Comparison of ENCODE assay signal across 9 mouse cellular contexts in genomic region chr13:23285191-23285920, GRCm38 (mm10). TPM values are rescaled to one million over a fixed set of nuclear protein-coding genes. Genes with fewer than 3 reads are reported as not detected.
DNase-seq lines count a peak whose midpoint lies in the region; ATAC-seq and TF ChIP-seq lines count a peak whose summit lies in the region.
"Had no signal": no experiment of that assay in that cellular context is flagged by ENCODE, and none has a peak within 500 bp of the region (broad histone marks: within the 10 kb centered on the region; RNA-seq: fewer than 3 reads in every experiment).

No protein-coding gene starts in this region.

- H3K4me2 ChIP-seq in intestine, embryonic 14.5 days (ENCODE audit: low read length) = peak overlapping the region; percentile 88
- H3K4me2 ChIP-seq in myocyte (ENCODE audit: low read depth) = peak overlapping the region; percentile 92

- 0 out of 2 replicates have a peak, but pooled peaks cover 13% of the 10 kb centered on the region for H3K27me3 ChIP-seq in intestine, embryonic 14.5 days (replicated peaks; ENCODE audit: control insufficient read depth, insufficient read depth, low read length)
- H3K27me3 ChIP-seq in myocyte (ENCODE audit: control insufficient read depth, insufficient read depth, insufficient read length) = no peaks in the 10 kb centered on the region
- H3K27me3 ChIP-seq: Patski had no signal

- peak overlapping the region; percentile 18 for H3ac ChIP-seq in myocyte (ENCODE audit: control insufficient read depth, insufficient read length)

- TF ChIP-seq POLR2A in myocyte (IDR thresholded peaks at IDR 0.05; ENCODE audit: insufficient read length, low read depth) = no peak

- H3K36me3 ChIP-seq in intestine, embryonic 14.5 days (ENCODE audit: control insufficient read depth, insufficient read depth, low read length) = no peaks in the 10 kb centered on the region
- H3K36me3 ChIP-seq in myocyte (ENCODE audit: control insufficient read depth, insufficient read depth) = no peaks in the 10 kb centered on the region

- peak; percentile 91 for ATAC-seq in intestine, embryonic 14.5 days (replicated peaks; ENCODE audit: low FRiP score, low TSS enrichment, low read depth)
- ATAC-seq: Patski had no signal

- peaks cover 7% of the 10 kb centered on the region; the same call in 1 of the 2 replicates for H3K4me1 ChIP-seq in intestine, embryonic 14.5 days (replicated peaks; ENCODE audit: control insufficient read depth, insufficient read depth, low read length)

- DNase-seq in gastrocnemius, adult 2 months = no peak
- DNase-seq in gastrocnemius, adult 18-20 months (ENCODE audit: low spot score) = no peak
- DNase-seq in 3134 (ENCODE audit: extremely low read depth, insufficient read length, low spot score) = peak; percentile 39
- peak; percentile 89 for DNase-seq in embryo, embryonic 10.5 days (ENCODE audit: low spot score)
- DNase-seq in intestine, embryonic 14.5 days (ENCODE audit: low spot score) = peak; percentile 69
- no peak for DNase-seq in thymus, postnatal 36 days
- no peak for DNase-seq in kidney, adult 8-10 months

- 8% methylated on average over 22 of the region's 22 CpGs for WGBS in intestine, embryonic 14.5 days

- no peaks in the 10 kb centered on the region for H3K79me2 ChIP-seq in myocyte (ENCODE audit: control insufficient read depth, insufficient read depth)

- peak overlapping the region; percentile 64 for H3K4me3 ChIP-seq in gastrocnemius, adult 2 months
- H3K4me3 ChIP-seq in intestine, embryonic 14.5 days (ENCODE audit: low read depth, low read length) = peak overlapping the region; percentile 48
- H3K4me3 ChIP-seq in myocyte = peak overlapping the region; percentile 32

- intact Hi-C loops in gastrocnemius, adult 2 months (cut with DNase I) = no loop called here

- H3K9ac ChIP-seq in intestine, embryonic 14.5 days (ENCODE audit: low read length) = peak overlapping the region; percentile 20; the same call in 1 of the 2 replicates

- no peak overlapping the region for H3K27ac ChIP-seq in gastrocnemius, adult 2 months
- H3K27ac ChIP-seq in intestine, embryonic 14.5 days (ENCODE audit: low read depth) = no peak overlapping the region

- TF ChIP-seq CTCF in gastrocnemius, adult 2 months (IDR thresholded peaks at IDR 0.05) = no peak

- H3K9me3 ChIP-seq in intestine, embryonic 14.5 days (ENCODE audit: control insufficient read depth, low read length) = no peaks in the 10 kb centered on the region

TF ChIP-seq in myocyte, 11 proteins besides CTCF, POLR2A, EP300 and RAD21:
- TF ChIP-seq REST (IDR thresholded peaks at IDR 0.05; ENCODE audit: insufficient read depth, insufficient read length) (no peak), MYOG (IDR thresholded peaks at IDR 0.05; ENCODE audit: control insufficient read depth in 1 of 3, insufficient read depth in 1 of 3, insufficient read length in 2 of 3, low read depth in 2 of 3) (no peak), SRF (IDR thresholded peaks at IDR 0.05; ENCODE audit: control insufficient read depth, insufficient read length, low read depth) (no peak), E2F4 (IDR thresholded peaks at IDR 0.05; ENCODE audit: insufficient read depth) (no peak), USF1 (IDR thresholded peaks at IDR 0.05; ENCODE audit: low read depth) (no peak), MYOD1 (IDR thresholded peaks at IDR 0.05; ENCODE audit: control insufficient read depth in 1 of 3, insufficient read length in 2 of 3, low read depth in 2 of 3) (no peak), TCF12 (IDR thresholded peaks at IDR 0.05; ENCODE audit: insufficient read depth, poor library complexity, severe bottlenecking) (no peak), POLR2AphosphoS2 (IDR thresholded peaks at IDR 0.05; ENCODE audit: insufficient read length, low read depth) (no peak), TCF3 (IDR thresholded peaks at IDR 0.05; ENCODE audit: insufficient read length, low read depth) (no peak), CEBPB (IDR thresholded peaks at IDR 0.05; ENCODE audit: insufficient read depth, poor library complexity, severe bottlenecking) (no peak), MAX (IDR thresholded peaks at IDR 0.05; ENCODE audit: low read depth) (no peak)

RNA-seq across cellular contexts. Expression of gene Vmn1r223, which starts 38.4 kb away (rescaled TPM):
- not detected for total RNA-seq in gastrocnemius, adult 2 months (2021)
- not detected for total RNA-seq in gastrocnemius, adult 18-20 months (2021)
- polyA plus RNA-seq in intestine, embryonic 14.5 days (2014; fragmentation: Nextera tagmentation; extraction: Ambion mirVana) = not detected in 2 replicates
- not detected for polyA plus RNA-seq in myocyte (2012; fragmentation: generic; extraction: Trizol)
- polyA plus RNA-seq: Patski had no signal

RNA-seq across cellular contexts. Expression of gene Vmn1r222, which starts 49.6 kb away (rescaled TPM):
- not detected for total RNA-seq in gastrocnemius, adult 2 months (2021)
- total RNA-seq in gastrocnemius, adult 18-20 months (2021) = not detected
- not detected in 2 replicates for polyA plus RNA-seq in intestine, embryonic 14.5 days (2014; fragmentation: Nextera tagmentation; extraction: Ambion mirVana)
- not detected for polyA plus RNA-seq in myocyte (2012; fragmentation: generic; extraction: Trizol)
- polyA plus RNA-seq: Patski had no signal

Comparison
In these comparisons a context has a peak if more than half of its experiments do, and no peak if none do; other contexts are left out.
1. DNase-seq: peak in 3134 (single experiment), embryo, embryonic 10.5 days (single experiment) and intestine, embryonic 14.5 days (single experiment); none in gastrocnemius, adult 2 months (single experiment), gastrocnemius, adult 18-20 months (single experiment), thymus, postnatal 36 days (0 of 2) and kidney, adult 8-10 months (0 of 2).
2. Peak in every context shown above with its lines, with median percentiles within 50 percentile points of each other: H3K4me3 ChIP-seq.